Mouse (Mus musculus): ENCODE measurements around the gene Usp9x.

DNA sequence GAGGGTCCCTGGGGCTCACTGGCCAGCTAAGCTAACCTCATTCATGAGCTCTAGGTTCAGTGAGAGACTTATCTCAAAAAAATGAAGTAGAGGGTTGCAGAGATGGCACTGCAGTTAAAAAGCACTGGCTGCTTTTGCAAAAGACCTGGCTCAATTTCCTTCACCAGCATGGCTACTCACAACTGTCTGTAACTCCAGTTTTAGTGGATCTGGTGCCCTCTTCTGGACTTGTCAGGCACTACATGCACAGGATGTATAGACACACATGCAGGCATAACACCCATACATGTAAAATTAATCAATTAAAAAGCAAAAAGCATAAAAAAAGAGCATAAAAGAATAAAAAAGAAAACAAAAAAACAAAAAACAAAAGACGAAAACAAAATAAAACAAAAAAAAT, 143.0 kb downstream of the Usp9x start:
- no peak for TF ChIP-seq FLI1 (IDR thresholded peaks at IDR 0.05; ENCODE audit: low read length)
- TF ChIP-seq GATA1 (IDR thresholded peaks at IDR 0.05; ENCODE audit: borderline replicate concordance, low read length), result no peak

Data from megakaryocyte, embryonic 14.5 days (primary cell).